30 mouse cellular contexts compared by ENCODE assay signal in genomic region chr10:56129642-56130041, GRCm38 (mm10).
"Had no signal": no experiment of that assay in that cellular context is flagged by ENCODE, and none has a peak within 500 bp of the region (broad histone marks: within the 10 kb centered on the region; RNA-seq: fewer than 3 reads in every experiment).

No protein-coding gene starts in this region.

- H3K36me3 ChIP-seq: limb, embryonic 10.5 days; limb, embryonic 12.5 days; limb, embryonic 15.5 days; liver, embryonic 12.5 days; liver, embryonic 13.5 days; liver, embryonic 15.5 days; lung, embryonic 15.5 days; midbrain, embryonic 10.5 days; midbrain, embryonic 12.5 days; midbrain, embryonic 13.5 days; midbrain, embryonic 15.5 days; neural tube, embryonic 12.5 days; neural tube, embryonic 13.5 days had no signal

- H3K4me2 ChIP-seq: limb, embryonic 12.5 days; limb, embryonic 13.5 days; limb, embryonic 15.5 days; liver, embryonic 11.5 days; liver, embryonic 12.5 days; liver, embryonic 13.5 days; liver, embryonic 15.5 days; lung, embryonic 14.5 days; lung, embryonic 15.5 days; midbrain, embryonic 11.5 days; midbrain, embryonic 12.5 days; midbrain, embryonic 13.5 days; midbrain, embryonic 15.5 days; neural tube, embryonic 12.5 days; neural tube, embryonic 13.5 days had no signal

- H3K9ac ChIP-seq: limb, embryonic 12.5 days; limb, embryonic 13.5 days; limb, embryonic 15.5 days; liver, embryonic 12.5 days; liver, embryonic 13.5 days; liver, embryonic 14.5 days; liver, embryonic 15.5 days; liver, postnatal 0 days; lung, embryonic 14.5 days; lung, embryonic 15.5 days; midbrain, embryonic 12.5 days; midbrain, embryonic 13.5 days; midbrain, embryonic 15.5 days; neural tube, embryonic 12.5 days; neural tube, embryonic 13.5 days had no signal

- H3K9me3 ChIP-seq: limb, embryonic 10.5 days; limb, embryonic 12.5 days; limb, embryonic 13.5 days; limb, embryonic 15.5 days; liver, embryonic 12.5 days; liver, embryonic 13.5 days; liver, embryonic 15.5 days; lung, embryonic 15.5 days; megakaryocyte, embryonic 14.5 days; midbrain, embryonic 10.5 days; midbrain, embryonic 12.5 days; midbrain, embryonic 13.5 days; midbrain, embryonic 15.5 days; neural tube, embryonic 12.5 days; neural tube, embryonic 13.5 days had no signal

- DNase-seq: left cerebral cortex, postnatal 4 days; liver; liver, embryonic 13.5 days; liver, postnatal 0 days; lung, adult 2 months; lung, embryonic 14.5 days; lung, postnatal 10 days; lung, postnatal 4 days; midbrain, embryonic 14.5 days had no signal

- H3K4me1 ChIP-seq: limb, embryonic 10.5 days; limb, embryonic 12.5 days; limb, embryonic 13.5 days; limb, embryonic 15.5 days; liver, embryonic 12.5 days; liver, embryonic 13.5 days; liver, embryonic 15.5 days; lung, embryonic 15.5 days; megakaryocyte, embryonic 14.5 days; midbrain, embryonic 10.5 days; midbrain, embryonic 12.5 days; midbrain, embryonic 13.5 days; midbrain, embryonic 15.5 days; neural tube, embryonic 12.5 days; neural tube, embryonic 13.5 days had no signal

- ATAC-seq: liver, embryonic 12.5 days; liver, postnatal 0 days; midbrain, embryonic 13.5 days; midbrain, embryonic 15.5 days; midbrain, embryonic 16.5 days had no signal

- H3K27me3 ChIP-seq: limb, embryonic 12.5 days; limb, embryonic 13.5 days; limb, embryonic 15.5 days; liver, embryonic 12.5 days; liver, embryonic 13.5 days; liver, embryonic 15.5 days; lung, embryonic 15.5 days; megakaryocyte, embryonic 14.5 days; midbrain, embryonic 12.5 days; midbrain, embryonic 13.5 days; midbrain, embryonic 15.5 days; neural tube, embryonic 12.5 days; neural tube, embryonic 13.5 days had no signal

- H3K27ac ChIP-seq: left cerebral cortex, adult 2 months; limb, embryonic 10.5 days; limb, embryonic 12.5 days; limb, embryonic 13.5 days; limb, embryonic 15.5 days; liver, embryonic 12.5 days; liver, embryonic 13.5 days; liver, embryonic 14.5 days; liver, embryonic 15.5 days; lung, embryonic 15.5 days; macrophage; midbrain, embryonic 10.5 days; midbrain, embryonic 12.5 days; midbrain, embryonic 13.5 days; midbrain, embryonic 15.5 days; neural tube, embryonic 12.5 days; neural tube, embryonic 13.5 days had no signal

- H3K4me3 ChIP-seq: left cerebral cortex, adult 2 months; limb, embryonic 10.5 days; limb, embryonic 12.5 days; limb, embryonic 13.5 days; limb, embryonic 15.5 days; liver, embryonic 12.5 days; liver, embryonic 13.5 days; liver, embryonic 15.5 days; lung, embryonic 15.5 days; megakaryocyte, embryonic 14.5 days; midbrain, embryonic 10.5 days; midbrain, embryonic 12.5 days; midbrain, embryonic 13.5 days; midbrain, embryonic 15.5 days; myocyte; neural tube, embryonic 12.5 days; neural tube, embryonic 13.5 days had no signal
